Mouse (Mus musculus) cerebellum, adult 8-10 months (tissue): ENCODE measurements around the gene Tmem198.

Experiments
- DNase-seq: peaks from one replicate; pipeline ENCODE4 v3.0.0; 2022

The Tmem198 gene

DNA sequence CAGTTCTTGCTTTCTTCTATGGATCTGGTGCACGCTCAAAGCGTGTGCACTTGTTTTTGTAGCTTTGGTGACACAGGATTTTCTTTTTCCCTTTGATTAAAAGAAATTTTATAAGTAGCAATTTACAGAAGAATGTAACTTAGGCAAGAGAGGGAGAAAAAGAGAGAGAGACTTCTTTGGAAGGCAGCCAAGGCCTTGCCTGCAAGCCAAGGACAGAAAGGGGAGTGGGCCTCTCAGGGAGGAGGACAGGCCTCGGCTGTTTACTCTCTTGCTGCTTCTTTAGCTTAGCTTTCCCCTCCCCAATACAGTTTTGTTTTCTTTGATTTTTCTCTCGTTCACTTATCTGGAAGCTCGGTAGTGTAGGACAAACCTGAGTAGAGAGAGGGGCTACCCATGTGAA, 40.2 kb downstream of the Tmem198 start:
- no peak for DNase-seq

DNA sequence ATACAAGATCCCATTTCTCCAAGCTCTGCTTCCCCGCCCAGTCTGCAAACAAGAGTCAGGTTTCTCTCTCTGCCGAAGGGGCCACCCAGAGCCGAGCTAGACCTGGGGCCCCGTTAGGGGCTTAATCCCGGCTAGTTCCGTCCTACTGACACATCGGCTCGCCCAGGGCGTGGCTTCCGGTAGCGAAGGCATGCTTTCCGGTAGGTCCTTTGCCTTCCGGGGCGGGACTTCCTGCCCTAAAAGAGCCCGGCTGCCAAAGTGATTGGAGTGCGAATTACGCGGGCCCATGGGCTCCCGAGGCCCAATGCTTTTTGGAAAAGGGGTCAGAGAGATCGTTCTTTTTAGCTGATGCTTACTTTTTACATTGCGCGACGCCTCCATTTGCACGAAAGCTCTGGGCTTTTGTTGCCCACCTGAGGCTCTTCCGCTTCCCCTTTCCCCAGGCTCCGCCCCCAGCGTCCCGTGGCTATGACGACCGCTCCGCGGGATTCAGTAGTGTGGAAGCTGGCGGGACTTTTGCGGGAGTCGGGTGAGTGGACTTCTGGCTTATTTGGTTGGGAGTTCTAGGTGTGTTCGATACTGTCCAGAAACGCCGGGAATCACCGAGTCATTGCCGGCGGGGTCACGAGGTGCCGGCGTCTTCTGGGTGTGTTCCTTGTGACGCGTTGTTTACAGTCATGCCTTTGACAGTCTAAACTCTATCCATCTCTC, 42.1 kb downstream of the Tmem198 start, which contains the start of gene Stk11ip:
TSS of gene Stk11ip (plus strand) at position 209 of the 711 bp plus-strand sequence.
- DNase-seq, result peak; percentile 90

DNA sequence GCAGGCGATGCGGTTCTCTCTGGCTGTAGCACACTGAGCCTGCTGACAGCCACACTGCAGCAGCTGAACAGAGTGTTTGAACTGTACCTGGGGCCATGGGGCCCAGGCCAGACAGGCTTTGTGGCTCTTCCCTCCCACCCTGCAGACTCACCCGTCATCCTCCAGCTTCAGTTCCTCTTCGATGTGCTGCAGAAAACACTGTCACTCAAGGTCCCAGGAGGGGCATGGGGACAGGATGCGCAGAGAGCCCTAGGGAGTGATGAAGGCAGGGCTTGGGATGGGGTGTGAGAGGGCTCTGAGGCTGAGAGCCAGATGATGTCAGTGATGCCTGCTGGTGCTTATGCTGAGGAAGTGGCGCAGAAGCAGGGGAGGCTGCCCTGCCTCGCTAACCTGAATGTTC, 45.3 kb downstream of the Tmem198 start:
- DNase-seq, result no peak

DNA sequence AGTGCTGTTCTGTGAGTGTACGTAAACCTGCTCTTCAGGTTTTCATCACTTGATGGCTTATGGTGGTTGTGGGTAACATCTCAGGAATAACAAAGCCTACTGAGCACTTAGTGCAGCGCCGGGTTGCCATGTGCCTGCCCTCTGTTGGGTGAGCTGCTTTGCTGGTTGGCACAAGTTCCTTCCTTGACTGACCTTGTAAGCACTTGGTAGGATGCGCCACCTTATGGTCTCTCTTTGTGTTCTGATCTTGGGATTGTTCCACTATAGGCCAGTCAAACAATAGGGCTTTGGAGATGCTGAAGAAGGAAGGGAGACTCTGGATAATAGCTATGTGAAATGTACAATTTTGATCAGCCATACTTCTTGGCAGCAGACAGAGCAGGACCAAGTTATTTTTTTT, 51.2 kb downstream of the Tmem198 start:
- no peak for DNase-seq

DNA sequence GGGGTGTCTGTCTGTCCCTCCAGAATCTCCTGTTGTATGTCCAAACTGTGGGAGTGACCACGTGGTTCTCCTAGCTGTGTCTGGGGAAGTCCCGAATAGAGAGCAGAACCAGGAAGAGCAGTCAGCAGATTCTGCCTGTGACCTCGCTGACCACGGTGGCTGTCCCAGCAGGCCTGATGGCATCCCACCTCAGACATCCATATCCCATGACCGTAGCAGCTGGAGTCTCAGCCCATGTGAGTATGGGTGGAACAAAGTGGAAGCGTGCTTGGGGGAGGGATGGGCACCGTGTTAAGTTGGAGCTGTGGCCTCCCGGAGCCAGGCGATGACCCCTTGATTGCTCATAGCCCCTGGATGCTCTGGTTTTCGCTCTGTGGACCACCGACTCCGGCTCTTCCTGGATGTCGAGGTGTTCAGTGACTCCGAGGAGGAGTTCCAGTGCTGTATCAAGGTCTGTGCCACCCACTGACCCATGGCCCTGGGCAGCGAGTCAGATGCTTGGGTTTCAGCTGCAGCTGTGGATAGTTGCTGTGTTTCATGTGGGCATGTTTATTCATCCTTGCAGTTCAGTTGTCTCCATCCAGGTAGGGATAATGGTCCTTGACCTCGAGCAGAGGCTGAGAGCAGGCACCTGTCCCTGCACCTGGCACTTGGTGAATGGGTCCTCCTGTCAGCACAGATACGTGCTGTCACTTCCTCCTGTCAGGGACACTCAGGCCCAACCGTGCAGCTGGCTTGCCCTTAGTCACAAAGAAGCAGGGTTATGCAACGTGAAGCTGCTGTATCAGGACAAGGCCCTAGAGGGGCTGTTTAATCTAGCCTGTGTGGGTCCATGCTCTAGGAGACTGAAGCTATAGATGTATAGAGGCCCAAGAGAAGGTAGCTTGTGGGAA, 53.2 kb downstream of the Tmem198 start:
- no peak for DNase-seq

DNA sequence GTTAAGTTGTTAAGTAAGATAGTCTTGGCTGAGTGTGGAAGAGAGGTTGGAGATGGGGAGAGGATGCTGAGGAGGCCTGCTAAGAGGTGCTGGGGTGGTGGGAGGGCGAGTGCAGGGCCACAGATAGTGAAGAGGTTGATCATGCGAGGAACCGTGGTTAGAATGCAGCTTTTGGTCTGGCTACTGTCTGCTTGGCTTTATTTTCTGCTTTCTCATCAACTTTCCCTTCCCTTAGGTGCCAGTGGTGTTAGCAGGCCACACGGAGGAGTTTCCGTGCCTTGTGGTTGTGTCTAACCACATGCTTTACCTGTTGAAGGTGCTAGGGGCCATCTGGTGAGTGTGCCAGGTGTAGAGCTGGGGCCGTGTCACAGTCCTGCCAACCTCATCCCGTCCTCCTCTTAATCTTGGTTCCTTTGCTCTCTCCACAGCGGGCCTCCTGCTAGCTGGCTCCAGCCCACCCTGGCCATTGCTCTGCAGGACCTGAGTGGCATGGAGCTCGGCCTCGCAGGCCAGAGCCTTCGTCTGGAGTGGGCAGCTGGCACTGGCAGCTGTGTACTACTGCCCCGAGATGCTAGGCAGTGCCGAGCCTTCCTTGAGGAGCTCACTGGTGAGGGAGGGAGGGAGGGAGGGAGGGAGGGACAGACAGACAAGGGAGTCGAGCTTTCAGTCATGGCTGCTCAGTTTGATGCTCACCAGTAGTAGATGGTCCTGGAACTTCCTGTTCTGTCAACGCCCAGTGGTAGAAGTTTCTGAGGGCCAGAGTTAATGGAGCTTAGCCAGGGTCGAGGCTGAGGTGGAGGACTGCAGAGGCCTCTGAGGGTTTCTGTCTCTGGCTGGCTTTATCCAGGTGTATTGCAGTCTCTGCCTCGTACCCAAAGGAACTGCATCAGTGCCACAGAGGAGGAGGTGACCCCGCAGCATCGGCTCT, 54.3 kb downstream of the Tmem198 start:
- DNase-seq, result no peak
